Mouse (Mus musculus) adrenal gland, adult 18-20 months (tissue): ENCODE data around the gene Rasl12. TPM values are rescaled to one million over a fixed set of nuclear protein-coding genes. Genes with fewer than 3 reads are reported as not detected.
A peak's percentile ranks its signal among the peaks of the same experiment; 100 is the strongest.

Experiments used
- DNase-seq, 2 experiments: peaks; one replicate each; pipeline ENCODE4 v3.0.0; 2021 to 2022; ENCODE audit warnings: low spot score in 2 of 2
- total RNA-seq, 2 experiments: library from RNA; stranded (reverse); gene quantifications; 1 replicate in 1 of 2; 2 replicates in 1 of 2; pipeline ENCODE4 v1.2.3; 2021

Gene Rasl12
- total RNA-seq, 2 experiments from 2014 or later, result 5.7 to 31.8 TPM

- no peak for DNase-seq
These were observed 36.9 kb downstream of the Rasl12 start for GRCm38 (mm10) chr9:65435211-65435610.

GRCm38 (mm10) chr9:65435671-65436301, 37.5 kb downstream of the Rasl12 start, which contains the start of gene Mtfmt:
Gene Mtfmt (plus strand): TSS chr9:65435782.
- peak; percentile 92 to 94 for DNase-seq

- no peak for DNase-seq
These were observed 46.4 kb downstream of the Rasl12 start for GRCm38 (mm10) chr9:65444692-65445091.

GRCm38 (mm10) chr9:65447951-65448350, 49.6 kb downstream of the Rasl12 start:
- DNase-seq, result no peak

- no peak for DNase-seq
These were observed 60.7 kb downstream of the Rasl12 start for GRCm38 (mm10) chr9:65458975-65459374.

GRCm38 (mm10) chr9:65460198-65460597, 61.9 kb downstream of the Rasl12 start:
- no peak for DNase-seq

GRCm38 (mm10) chr9:65460732-65461442, 62.6 kb downstream of the Rasl12 start, which contains the start of gene Spg21:
Gene Spg21 (plus strand): TSS chr9:65460947.
- DNase-seq, result peak; percentile 97 to 98

- no peak for DNase-seq
These were observed 64.2 kb downstream of the Rasl12 start for GRCm38 (mm10) chr9:65462544-65462943.

GRCm38 (mm10) chr9:65464161-65464560, 65.9 kb downstream of the Rasl12 start:
- DNase-seq, result peak; percentile 46 to 51

Other genes starting within 250 kb of the Rasl12 start
- 10 to 100 TPM; 12.0 to 15.3 TPM for gene Parp16, start 203.2 kb upstream of the Rasl12 start, total RNA-seq
- gene Cilp, start 133.3 kb upstream of the Rasl12 start, total RNA-seq, result 1 to 10 TPM; 3.1 to 5.9 TPM
- 10 to 100 TPM; 66.7 to 75.1 TPM for gene Clpx, start 104.2 kb upstream of the Rasl12 start, total RNA-seq
- gene Pdcd7, start 52.4 kb upstream of the Rasl12 start, total RNA-seq, result 10 to 100 TPM; 18.0 to 18.6 TPM
- gene Ubap1l, start 37.5 kb upstream of the Rasl12 start, total RNA-seq, result under 1 TPM; 0.45 to 0.86 TPM
- gene Kbtbd13, start 6.9 kb upstream of the Rasl12 start, total RNA-seq, result under 1 TPM; 0.17 to 0.26 TPM
- not detected for gene Slc51b, start 24.4 kb downstream of the Rasl12 start, total RNA-seq
- gene Mtfmt, start 37.3 kb downstream of the Rasl12 start, total RNA-seq, result 10 to 100 TPM; 10.9 to 12.4 TPM
- 10 to 100 TPM; 53.2 to 64.3 TPM for gene Spg21, start 62.4 kb downstream of the Rasl12 start, total RNA-seq
- gene Ankdd1a, start 121.7 kb downstream of the Rasl12 start, total RNA-seq, result 1 to 10 TPM in 1 of 2 experiments, under 1 TPM in 1; 0.35 to 1.6 TPM
- gene Plekho2, start 181.5 kb downstream of the Rasl12 start, total RNA-seq, result 10 to 100 TPM; 44.9 to 52.5 TPM
- not detected for gene Pif1, start 188.7 kb downstream of the Rasl12 start, total RNA-seq
- 10 to 100 TPM; 63.3 to 89.9 TPM for gene Rbpms2, start 231.1 kb downstream of the Rasl12 start, total RNA-seq